14 mouse cellular contexts compared by ENCODE assay signal in genomic region chr9:90098934-90099333, GRCm38 (mm10). TPM values are rescaled to one million over a fixed set of nuclear protein-coding genes. Genes with fewer than 3 reads are reported as not detected.
DNase-seq lines count a peak whose midpoint lies in the region; ATAC-seq and TF ChIP-seq lines count a peak whose summit lies in the region.
"Had no signal": no experiment of that assay in that cellular context is flagged by ENCODE, and none has a peak within 500 bp of the region (broad histone marks: within the 10 kb centered on the region; RNA-seq: fewer than 3 reads in every experiment).

No protein-coding gene starts in this region.

- H3K36me3 ChIP-seq in lung, postnatal 0 days (ENCODE audit: insufficient read depth, low read length): peaks cover 38% of the 10 kb centered on the region
- peaks cover 55% of the 10 kb centered on the region for H3K36me3 ChIP-seq in small intestine, adult 2 months (ENCODE audit: control insufficient read depth, insufficient read depth, low read length)
- peaks cover 91% of the 10 kb centered on the region for H3K36me3 ChIP-seq in kidney, embryonic 15.5 days

- ATAC-seq in lung, postnatal 0 days: no peak
- ATAC-seq in kidney, embryonic 15.5 days (replicated peaks; ENCODE audit: low FRiP score): no peak

- no peaks in the 10 kb centered on the region for H3K27me3 ChIP-seq in lung, postnatal 0 days (replicated peaks; ENCODE audit: insufficient read depth, low read length)
- H3K27me3 ChIP-seq in small intestine, adult 2 months (ENCODE audit: control insufficient read depth, insufficient read depth, low read length): no peaks in the 10 kb centered on the region
- no peaks in the 10 kb centered on the region for H3K27me3 ChIP-seq in kidney, embryonic 15.5 days
- H3K27me3 ChIP-seq: embryonic facial prominence, embryonic 12.5 days; heart, embryonic 12.5 days had no signal

- no peak overlapping the region for H3K4me3 ChIP-seq in gastrocnemius, adult 2 months
- no peak overlapping the region for H3K4me3 ChIP-seq in lung, postnatal 0 days (ENCODE audit: low read depth, low read length)
- no peak overlapping the region for H3K4me3 ChIP-seq in small intestine, adult 2 months (ENCODE audit: low read depth, low read length)
- H3K4me3 ChIP-seq in kidney, embryonic 15.5 days (replicated peaks): no peak overlapping the region
- H3K4me3 ChIP-seq: embryonic facial prominence, embryonic 12.5 days; forebrain, embryonic 10.5 days; heart, embryonic 12.5 days had no signal

- H3K4me2 ChIP-seq in lung, postnatal 0 days (replicated peaks; ENCODE audit: low read depth, low read length): no peak overlapping the region
- H3K4me2 ChIP-seq in kidney, embryonic 15.5 days: no peak overlapping the region
- H3K4me2 ChIP-seq: embryonic facial prominence, embryonic 12.5 days; heart, embryonic 12.5 days had no signal

- TF ChIP-seq EP300 in lung, postnatal 0 days (IDR thresholded peaks at IDR 0.05): no peak

- peak; percentile 34; the same call in 1 of the 2 replicates for TF ChIP-seq CTCF in gastrocnemius, adult 2 months (IDR thresholded peaks at IDR 0.05)
- peak; percentile 48 for TF ChIP-seq CTCF in lung, postnatal 0 days (IDR thresholded peaks at IDR 0.05)
- TF ChIP-seq CTCF in small intestine, adult 2 months (IDR thresholded peaks at IDR 0.05; ENCODE audit: extremely low read depth, insufficient read length, insufficient replicate concordance, low read depth, low read length): peak; percentile 11; the same call in 1 of the 2 replicates

- H3K27ac ChIP-seq in gastrocnemius, adult 2 months: no peak overlapping the region
- H3K27ac ChIP-seq in lung, postnatal 0 days (ENCODE audit: low read length): no peak overlapping the region
- no peak overlapping the region for H3K27ac ChIP-seq in small intestine, adult 2 months (ENCODE audit: insufficient read depth, low read depth, low read length)
- H3K27ac ChIP-seq in kidney, embryonic 15.5 days: no peak overlapping the region
- H3K27ac ChIP-seq: embryonic facial prominence, embryonic 12.5 days; forebrain, embryonic 10.5 days had no signal

- no peak for TF ChIP-seq POLR2A in small intestine, adult 2 months (IDR thresholded peaks at IDR 0.05; ENCODE audit: low read depth, low read length)

- no peaks in the 10 kb centered on the region for H3K4me1 ChIP-seq in lung, postnatal 0 days (ENCODE audit: insufficient read depth, low read depth, low read length)
- H3K4me1 ChIP-seq in small intestine, adult 2 months (ENCODE audit: control insufficient read depth, insufficient read depth, insufficient read length, low read length): no peaks in the 10 kb centered on the region
- no peaks in the 10 kb centered on the region for H3K4me1 ChIP-seq in kidney, embryonic 15.5 days
- H3K4me1 ChIP-seq: embryonic facial prominence, embryonic 12.5 days; forebrain, embryonic 10.5 days; heart, embryonic 12.5 days had no signal

- no peak overlapping the region for H3K9ac ChIP-seq in lung, postnatal 0 days (replicated peaks; ENCODE audit: low read depth)
- no peak overlapping the region for H3K9ac ChIP-seq in kidney, embryonic 15.5 days
- H3K9ac ChIP-seq: embryonic facial prominence, embryonic 12.5 days; heart, embryonic 12.5 days had no signal

- intact Hi-C loops in gastrocnemius, adult 2 months (cut with DNase I): no loop called here

- no peaks in the 10 kb centered on the region for H3K9me3 ChIP-seq in lung, postnatal 0 days (ENCODE audit: low read length)
- no peaks in the 10 kb centered on the region for H3K9me3 ChIP-seq in kidney, embryonic 15.5 days (replicated peaks)
- H3K9me3 ChIP-seq: embryonic facial prominence, embryonic 12.5 days; forebrain, embryonic 10.5 days; heart, embryonic 12.5 days had no signal

- DNase-seq in gastrocnemius, adult 2 months: no peak
- no peak for DNase-seq in gastrocnemius, postnatal 4 days (ENCODE audit: low spot score in 2 of 2)
- no peak for DNase-seq in lung, postnatal 0 days (ENCODE audit: low spot score)
- DNase-seq in lung, adult 18-20 months: no peak
- DNase-seq in ZHBTc4 (ENCODE audit: low read depth, low spot score): peak; percentile 77
- DNase-seq in right cerebral cortex, postnatal 4 days: no peak
- DNase-seq: cerebellum, adult 9-11 months; right cerebral cortex, adult 18-20 months; thymus, adult 2 months had no signal

- 85% methylated on average over 5 of the region's 5 CpGs for WGBS in lung, postnatal 0 days
- WGBS in small intestine, adult 2 months: 78% methylated on average over 5 of the region's 5 CpGs
- WGBS in kidney, embryonic 15.5 days: 88% methylated on average over 5 of the region's 5 CpGs

RNA-seq across cellular contexts. Expression of gene Morf4l1, which starts 15.6 kb away (rescaled TPM):
- 100 to 1,000 TPM; 189 to 208 TPM for total RNA-seq in gastrocnemius, adult 2 months (2021)
- 100 to 1,000 TPM; 264 to 265 TPM for total RNA-seq in gastrocnemius, postnatal 4 days (2021)
- 283 and 290 TPM in 2 replicates for polyA plus RNA-seq in lung, postnatal 0 days (2015; fragmentation: Nextera tagmentation; extraction: Ambion mirVana)
- 8.3 and 21.0 TPM in 2 replicates for polyA plus RNA-seq in small intestine, adult 2 months (2012; rRNA removed)
- 440 and 441 TPM in 2 replicates for polyA plus RNA-seq in kidney, embryonic 15.5 days (2015; fragmentation: Nextera tagmentation; extraction: Ambion mirVana)

RNA-seq across cellular contexts. Expression of gene Ctsh, which starts 45.0 kb away (rescaled TPM):
- total RNA-seq in gastrocnemius, adult 2 months (2021): 10 to 100 TPM in 1 of 2 experiments, 1 to 10 TPM in 1; 9.9 to 13.5 TPM
- total RNA-seq in gastrocnemius, postnatal 4 days (2021): 10 to 100 TPM; 28.7 to 34.2 TPM
- 2,236 and 2,487 TPM in 2 replicates for polyA plus RNA-seq in lung, postnatal 0 days (2015; fragmentation: Nextera tagmentation; extraction: Ambion mirVana)
- polyA plus RNA-seq in small intestine, adult 2 months (2012; rRNA removed): 24.9 and 33.8 TPM in 2 replicates
- polyA plus RNA-seq in kidney, embryonic 15.5 days (2015; fragmentation: Nextera tagmentation; extraction: Ambion mirVana): 98.2 and 112 TPM in 2 replicates

Comparison
In these comparisons a context has a peak if more than half of its experiments do, and no peak if none do; other contexts are left out.
1. RNA of gene Morf4l1, which starts 15.6 kb away (polyA plus RNA-seq): 440 to 441 TPM in kidney, embryonic 15.5 days and 283 to 290 TPM in lung, postnatal 0 days; 8.3 to 21.0 TPM in small intestine, adult 2 months; every median in the first group is over 10 times any median in the second.
2. RNA of gene Ctsh, which starts 45.0 kb away (polyA plus RNA-seq): 2,236 to 2,487 TPM in lung, postnatal 0 days; 98.2 to 112 TPM in kidney, embryonic 15.5 days and 24.9 to 33.8 TPM in small intestine, adult 2 months; every median in the first group is over 10 times any median in the second.
3. Peak in every context shown above with its lines, with median percentiles within 50 percentile points of each other: CTCF ChIP-seq.